Mouse (Mus musculus) liver (tissue): Measurements from ENCODE around the gene Gm21761.
"Not testable (repeated sequence)": the region's sequence is repeated elsewhere in the genome, so short reads cannot be mapped to it uniquely, and the experiment has no call there.

Source experiments
- DNase-seq: peaks from one replicate; pipeline ENCODE4 v3.0.0-alpha.2; 2020; ENCODE audit warnings: mixed read lengths

Gm21761 gene

GRCm38 (mm10) chr13:119929172-119929571 lies at the start of gene Gm21761:
TSS of gene Gm21761 (minus strand) at chr13:119929272.
- DNase-seq = not testable (repeated sequence)

- DNase-seq = not testable (repeated sequence)
Measured at GRCm38 (mm10) chr13:119969163-119969562, 40.1 kb upstream of the Gm21761 start.

- DNase-seq = not testable (repeated sequence)
Measured at GRCm38 (mm10) chr13:119968193-119968592, 39.1 kb upstream of the Gm21761 start.

- not testable (repeated sequence) for DNase-seq
Measured at GRCm38 (mm10) chr13:119965968-119966367, 36.9 kb upstream of the Gm21761 start.

- DNase-seq = not testable (repeated sequence)
Measured at GRCm38 (mm10) chr13:119965302-119965952, 36.4 kb upstream of the Gm21761 start.

- not testable (repeated sequence) for DNase-seq
Measured at GRCm38 (mm10) chr13:119962856-119963255, 33.8 kb upstream of the Gm21761 start.

- DNase-seq = not testable (repeated sequence)
Measured at GRCm38 (mm10) chr13:119955567-119955966, 26.5 kb upstream of the Gm21761 start.

GRCm38 (mm10) chr13:119955089-119955488 lies 26.0 kb upstream of the Gm21761 start:
- DNase-seq = not testable (repeated sequence)

GRCm38 (mm10) chr13:119950706-119951105 lies 21.6 kb upstream of the Gm21761 start, which contains the start of gene B020031M17Rik:
TSS of gene B020031M17Rik (minus strand) at chr13:119950806.
- DNase-seq = not testable (repeated sequence)

- not testable (repeated sequence) for DNase-seq
Measured at GRCm38 (mm10) chr13:119924597-119925340, 4.3 kb downstream of the Gm21761 start.

- DNase-seq = not testable (repeated sequence)
Measured at GRCm38 (mm10) chr13:119916966-119917722, 11.9 kb downstream of the Gm21761 start.

GRCm38 (mm10) chr13:119916449-119916848 lies 12.6 kb downstream of the Gm21761 start:
- not testable (repeated sequence) for DNase-seq

GRCm38 (mm10) chr13:119898549-119898948 lies 30.5 kb downstream of the Gm21761 start:
- not testable (repeated sequence) for DNase-seq

- DNase-seq = not testable (repeated sequence)
Measured at GRCm38 (mm10) chr13:119894685-119895084, 34.4 kb downstream of the Gm21761 start, which contains the start of gene Tcstv1. TSS of gene Tcstv1 (minus strand) at chr13:119894785.

GRCm38 (mm10) chr13:119886896-119887295 lies 42.2 kb downstream of the Gm21761 start:
- DNase-seq = not testable (repeated sequence)

- DNase-seq = not testable (repeated sequence)
Measured at GRCm38 (mm10) chr13:119864395-119864999, 64.6 kb downstream of the Gm21761 start.

- not testable (repeated sequence) for DNase-seq
Measured at GRCm38 (mm10) chr13:119862399-119862798, 66.7 kb downstream of the Gm21761 start.
